Mouse (Mus musculus) stomach, postnatal 0 days (tissue): ENCODE results near the gene Iqcf3.

Experiments used
- CTCF ChIP-seq: IDR thresholded peaks from 2 replicates; pipeline ENCODE4 v1.5.1; 2016; ENCODE audit warnings: antibody characterized with exemption, low read depth, mild to moderate bottlenecking, moderate library complexity
- EP300 ChIP-seq: optimal IDR thresholded peaks from 2 replicates; pipeline ENCODE3; 2016; ENCODE audit warnings: antibody characterized with exemption

- no peak for TF ChIP-seq CTCF
- TF ChIP-seq EP300: no peak
Observed at GRCm38 (mm10) chr9:106513566-106513965, 47.9 kb downstream of the Iqcf3 start.
